Mouse (Mus musculus): ENCODE measurements around the gene Tmem132d. TPM values are rescaled to one million over a fixed set of nuclear protein-coding genes. Genes with fewer than 3 reads are reported as not detected.

Tmem132d gene
- total RNA-seq, 2 experiments from 2014 or later = 16.8 to 17.9 TPM

DNA sequence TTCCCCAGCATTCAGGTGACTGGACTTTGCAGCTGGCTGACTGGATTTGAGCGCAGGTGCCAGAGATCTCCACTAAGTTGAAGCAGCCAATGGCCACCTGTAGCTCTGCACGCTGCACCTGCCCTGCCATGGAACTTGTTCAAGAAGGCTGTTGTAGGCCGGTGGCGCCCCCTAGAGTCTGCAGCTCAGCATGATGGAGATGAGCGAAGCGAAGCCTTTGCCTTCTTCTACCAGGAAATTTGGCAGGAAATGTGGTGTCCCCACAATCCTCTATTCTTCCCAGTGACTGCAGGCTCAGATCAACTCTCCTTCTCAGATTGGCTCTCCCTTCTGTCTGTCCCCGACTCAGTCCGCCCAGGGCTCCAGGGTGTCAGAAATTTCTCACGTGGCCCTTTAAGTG, 4.0 kb upstream of the Tmem132d start:
- TF ChIP-seq CTCF (conservative IDR thresholded peaks at IDR 0.05) = peak; percentile 90
- peak; percentile 84 to 87 for DNase-seq (ENCODE audit: low spot score in 2 of 2)
- Histone ChIP-seq H3K27ac (no peak overlapping the region), H3K4me3 (no peak overlapping the region)

GRCm38 (mm10) chr5:128435683-128436082, 2.8 kb upstream of the Tmem132d start:
- no peak for TF ChIP-seq CTCF (conservative IDR thresholded peaks at IDR 0.05)
- no peak for DNase-seq (ENCODE audit: low spot score in 2 of 2)

DNA sequence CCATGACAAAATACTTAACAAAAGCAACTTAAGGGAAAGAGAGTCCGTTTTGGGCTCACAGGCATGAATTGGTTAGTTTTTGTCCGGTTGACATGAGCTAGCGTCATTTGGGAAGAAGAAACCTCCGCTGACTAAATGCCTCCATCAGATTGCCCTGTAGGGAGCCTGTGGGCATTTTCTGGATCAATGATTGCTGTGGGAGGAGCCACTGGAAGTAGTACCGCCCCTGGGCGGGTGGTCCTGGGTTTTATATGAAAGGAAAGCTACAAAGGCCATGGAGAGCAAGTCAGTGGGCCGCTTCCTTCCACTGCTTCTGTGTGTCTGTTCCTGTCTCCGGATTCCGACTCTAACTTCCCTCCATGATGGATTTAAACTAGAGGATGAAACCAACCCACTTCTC, 909 bp upstream of the Tmem132d start:
- TF ChIP-seq CTCF (conservative IDR thresholded peaks at IDR 0.05) = no peak
- Histone ChIP-seq H3K4me3 (no peak overlapping the region), H3K27ac (no peak overlapping the region)
- DNase-seq (ENCODE audit: low spot score in 2 of 2) = no peak

More at GRCm38 (mm10) chr5:128435683-128436082, 2.8 kb upstream of the Tmem132d start:
- no peak overlapping the region for H3K27ac ChIP-seq
- H3K4me3 ChIP-seq = no peak overlapping the region

- peak overlapping the region; percentile 58 for H3K4me3 ChIP-seq
- TF ChIP-seq CTCF (conservative IDR thresholded peaks at IDR 0.05) = no peak
- peak overlapping the region; percentile 23; the same call in 1 of the 2 replicates for H3K27ac ChIP-seq
- DNase-seq (ENCODE audit: low spot score in 2 of 2) = no peak
Observed at GRCm38 (mm10) chr5:128432422-128432821, 455 bp downstream of the Tmem132d start.

- Histone ChIP-seq H3K27ac (no peak overlapping the region), H3K4me3 (no peak overlapping the region)
- DNase-seq (ENCODE audit: low spot score in 2 of 2) = no peak
- TF ChIP-seq CTCF (conservative IDR thresholded peaks at IDR 0.05) = no peak
Observed at GRCm38 (mm10) chr5:128424636-128425035, 8.2 kb downstream of the Tmem132d start.

DNA sequence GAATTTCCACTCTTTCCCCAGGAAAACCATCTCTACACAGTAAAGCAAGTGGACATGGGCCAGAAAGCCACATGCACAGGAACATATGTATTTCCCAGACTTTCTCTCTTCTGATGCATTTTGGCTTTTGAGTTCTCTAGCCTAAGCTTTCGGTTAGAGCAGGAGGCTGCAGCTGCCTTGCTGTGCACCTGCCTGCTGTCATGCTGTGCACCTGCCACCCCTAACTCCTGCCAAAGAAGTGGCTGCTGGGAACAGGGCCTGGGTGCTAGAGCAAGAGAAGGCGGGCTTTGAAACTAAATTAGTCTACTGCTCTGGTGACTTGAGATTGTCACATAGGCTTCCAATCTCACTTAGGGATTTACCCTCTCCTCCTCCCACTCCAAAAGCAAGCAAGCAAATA, 8.7 kb downstream of the Tmem132d start:
- no peak for TF ChIP-seq CTCF (conservative IDR thresholded peaks at IDR 0.05)
- DNase-seq (ENCODE audit: low spot score in 2 of 2) = no peak
- no peak overlapping the region for H3K4me3 ChIP-seq
- H3K27ac ChIP-seq = no peak overlapping the region

- Histone ChIP-seq H3K27ac (no peak overlapping the region), H3K4me3 (no peak overlapping the region)
- TF ChIP-seq CTCF (conservative IDR thresholded peaks at IDR 0.05) = peak; percentile 59
- DNase-seq (ENCODE audit: low spot score in 2 of 2) = no peak
Observed at GRCm38 (mm10) chr5:128422090-128422489, 10.8 kb downstream of the Tmem132d start.

- DNase-seq (ENCODE audit: low spot score in 2 of 2) = no peak
- Histone ChIP-seq H3K4me3 (peak overlapping the region; percentile 19; the same call in 1 of the 2 replicates), H3K27ac (no peak overlapping the region)
- TF ChIP-seq CTCF (conservative IDR thresholded peaks at IDR 0.05) = no peak
Observed at GRCm38 (mm10) chr5:128418149-128418710, 14.6 kb downstream of the Tmem132d start.

DNA sequence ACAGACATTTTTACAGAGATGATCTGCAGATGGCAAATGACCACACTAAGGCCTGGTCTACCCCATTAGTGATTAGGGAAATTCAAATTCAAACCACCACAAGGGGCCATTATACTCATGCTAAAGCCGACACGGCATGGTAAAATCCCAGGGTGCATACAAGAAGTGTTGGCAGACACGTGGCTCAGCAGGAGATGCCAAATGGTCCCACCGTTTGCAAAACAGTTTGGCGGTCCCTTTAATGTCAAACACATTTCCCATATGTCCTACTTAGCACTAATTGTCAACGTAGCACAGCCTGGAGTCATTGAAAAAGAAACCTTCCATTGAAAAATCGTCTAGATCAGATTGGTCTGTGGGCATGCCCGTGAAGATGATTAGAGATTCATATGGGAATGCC, 18.8 kb downstream of the Tmem132d start:
- Histone ChIP-seq H3K27ac (no peak overlapping the region), H3K4me3 (no peak overlapping the region)
- TF ChIP-seq CTCF (conservative IDR thresholded peaks at IDR 0.05) = no peak
- no peak for DNase-seq (ENCODE audit: low spot score in 2 of 2)

- no peak for TF ChIP-seq CTCF (conservative IDR thresholded peaks at IDR 0.05)
- no peak for DNase-seq (ENCODE audit: low spot score in 2 of 2)
- no peak overlapping the region for H3K4me3 ChIP-seq
Observed at GRCm38 (mm10) chr5:128412306-128412705, 20.6 kb downstream of the Tmem132d start.

GRCm38 (mm10) chr5:128407546-128407945, 25.3 kb downstream of the Tmem132d start:
- no peak for TF ChIP-seq CTCF (conservative IDR thresholded peaks at IDR 0.05)
- H3K27ac ChIP-seq = no peak overlapping the region
- no peak for DNase-seq (ENCODE audit: low spot score in 2 of 2)
- no peak overlapping the region for H3K4me3 ChIP-seq

More at GRCm38 (mm10) chr5:128412306-128412705, 20.6 kb downstream of the Tmem132d start:
- no peak overlapping the region for H3K27ac ChIP-seq

DNA sequence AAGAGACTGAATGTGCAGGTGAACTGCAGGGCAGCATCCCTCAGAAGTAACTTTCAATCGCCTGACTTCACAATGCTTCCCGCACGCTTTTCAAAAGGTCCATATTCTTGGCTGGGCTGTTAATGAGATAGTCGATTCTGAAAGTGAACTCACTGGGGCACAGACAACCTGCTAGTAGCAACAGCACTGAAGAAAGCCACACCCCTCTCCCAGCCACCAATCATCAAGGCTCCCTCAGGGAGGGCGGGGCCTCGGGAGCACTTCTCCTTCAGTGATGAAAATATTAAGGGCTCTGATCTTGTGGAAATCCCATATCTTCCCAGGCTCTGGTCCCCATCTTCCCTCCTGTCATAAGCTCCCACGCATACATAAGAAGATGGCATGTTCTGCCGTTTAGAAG, 27.8 kb downstream of the Tmem132d start:
- Histone ChIP-seq H3K27ac (no peak overlapping the region), H3K4me3 (no peak overlapping the region)
- TF ChIP-seq CTCF (conservative IDR thresholded peaks at IDR 0.05) = no peak
- DNase-seq (ENCODE audit: low spot score in 2 of 2) = no peak

GRCm38 (mm10) chr5:128404223-128404622, 28.7 kb downstream of the Tmem132d start:
- TF ChIP-seq CTCF (conservative IDR thresholded peaks at IDR 0.05) = peak; percentile 36
- no peak for DNase-seq (ENCODE audit: low spot score in 2 of 2)
- Histone ChIP-seq H3K27ac (no peak overlapping the region), H3K4me3 (no peak overlapping the region)

DNA sequence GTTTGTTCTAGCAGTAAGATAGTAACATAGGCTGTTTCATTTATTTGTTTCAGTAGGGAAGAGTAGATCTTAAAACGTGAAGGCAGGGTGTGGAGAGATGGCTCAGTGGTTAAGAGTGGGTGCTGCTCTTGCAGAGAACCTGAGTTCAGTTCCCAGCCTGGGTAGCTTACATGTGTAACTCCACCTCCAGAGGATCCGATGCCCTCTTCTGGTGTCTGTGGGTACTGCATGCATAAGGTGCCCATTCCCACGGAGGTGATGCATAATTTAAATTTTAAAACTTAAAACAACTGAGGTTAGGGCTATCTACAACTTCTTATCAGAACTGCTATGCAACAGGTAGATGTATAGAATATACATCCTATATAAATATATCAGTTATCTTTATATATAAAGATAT, 40.5 kb downstream of the Tmem132d start:
- DNase-seq (ENCODE audit: low spot score in 2 of 2) = no peak
- Histone ChIP-seq H3K27ac (no peak overlapping the region), H3K4me3 (no peak overlapping the region)
- peak; percentile 61 for TF ChIP-seq CTCF (conservative IDR thresholded peaks at IDR 0.05)

Data from layer of hippocampus, adult 2 months (tissue).